Mouse (Mus musculus): Measurements from ENCODE around the gene Rgs3. TPM values are rescaled to one million over a fixed set of nuclear protein-coding genes. Genes with fewer than 3 reads are reported as not detected.

The Rgs3 gene
- total RNA-seq, 2 experiments from 2014 or later, result 10.5 to 11.2 TPM

GRCm38 (mm10) chr4:62605856-62606541 is 46.4 kb downstream of the Rgs3 start:
- no peak for DNase-seq

- no peak for DNase-seq
Measured at GRCm38 (mm10) chr4:62606542-62606882, 46.9 kb downstream of the Rgs3 start.

GRCm38 (mm10) chr4:62606905-62607304 is 47.3 kb downstream of the Rgs3 start:
- DNase-seq, result no peak

- DNase-seq, result no peak
Measured at GRCm38 (mm10) chr4:62607345-62607744, 47.7 kb downstream of the Rgs3 start.

GRCm38 (mm10) chr4:62607805-62608204 is 48.2 kb downstream of the Rgs3 start:
- no peak for DNase-seq

GRCm38 (mm10) chr4:62609333-62609732 is 49.7 kb downstream of the Rgs3 start:
- no peak for DNase-seq

- DNase-seq, result no peak
Measured at GRCm38 (mm10) chr4:62610142-62610675, 50.6 kb downstream of the Rgs3 start.

GRCm38 (mm10) chr4:62612601-62613501 is 53.2 kb downstream of the Rgs3 start:
- DNase-seq, result no peak

GRCm38 (mm10) chr4:62613646-62614365 is 54.2 kb downstream of the Rgs3 start:
- DNase-seq, result no peak

- no peak for DNase-seq
Measured at GRCm38 (mm10) chr4:62617856-62618440, 58.3 kb downstream of the Rgs3 start.

GRCm38 (mm10) chr4:62619232-62619964 is 59.8 kb downstream of the Rgs3 start:
- DNase-seq, result peak; percentile 64

GRCm38 (mm10) chr4:62619965-62620244 is 60.3 kb downstream of the Rgs3 start:
- no peak for DNase-seq

- DNase-seq, result no peak
Measured at GRCm38 (mm10) chr4:62621151-62621550, 61.5 kb downstream of the Rgs3 start.

- DNase-seq, result peak; percentile 38
Measured at GRCm38 (mm10) chr4:62621880-62622675, 62.4 kb downstream of the Rgs3 start.

GRCm38 (mm10) chr4:62623251-62624015 is 63.8 kb downstream of the Rgs3 start:
- no peak for DNase-seq

GRCm38 (mm10) chr4:62624679-62625450 is 65.2 kb downstream of the Rgs3 start:
- peak; percentile 77 for DNase-seq

GRCm38 (mm10) chr4:62625451-62626061 is 65.9 kb downstream of the Rgs3 start:
- no peak for DNase-seq

GRCm38 (mm10) chr4:62626228-62627026 is 66.8 kb downstream of the Rgs3 start:
- no peak for DNase-seq

Measured in gastrocnemius, postnatal 25 days (tissue).